Mouse (Mus musculus): ENCODE measurements around the gene Smim17. TPM values are rescaled to one million over a fixed set of nuclear protein-coding genes. Genes with fewer than 3 reads are reported as not detected.

Gene Smim17
- total RNA-seq (2023) = not detected

GRCm38 (mm10) chr7:6397996-6398975, at the start of gene Smim17:
Smim17 (plus strand) TSS chr7:6398715.

GRCm38 (mm10) chr7:6363047-6363488, 35.4 kb upstream of the Smim17 start, which contains the start of gene Zfp78:
Zfp78 (plus strand) TSS chr7:6363280.

DNA sequence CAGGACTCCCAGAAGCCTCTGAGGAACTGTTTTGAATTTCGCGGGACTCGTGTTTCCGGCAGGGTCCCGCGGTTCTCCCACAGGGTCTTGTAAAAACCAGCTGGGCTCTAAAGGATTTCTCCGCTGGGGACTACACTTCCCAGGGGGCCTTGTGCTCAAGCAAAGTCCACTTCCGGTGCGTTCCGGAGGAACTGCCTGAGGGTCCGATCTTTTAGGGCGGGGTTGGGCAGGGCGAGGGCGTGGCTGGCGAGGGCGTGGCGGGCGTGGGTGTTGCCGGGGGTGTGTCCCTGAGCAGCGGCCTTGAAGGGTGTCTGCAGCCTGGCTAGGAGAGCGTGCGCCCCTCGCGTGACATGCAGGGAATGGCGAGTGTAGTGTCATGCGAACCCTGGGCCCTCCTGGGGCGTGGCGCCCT, 15.5 kb upstream of the Smim17 start, which contains the start of gene Zfp28:
Gene Zfp28, plus strand, starts transcription at position 252 of the 412 bp plus-strand sequence.

DNA sequence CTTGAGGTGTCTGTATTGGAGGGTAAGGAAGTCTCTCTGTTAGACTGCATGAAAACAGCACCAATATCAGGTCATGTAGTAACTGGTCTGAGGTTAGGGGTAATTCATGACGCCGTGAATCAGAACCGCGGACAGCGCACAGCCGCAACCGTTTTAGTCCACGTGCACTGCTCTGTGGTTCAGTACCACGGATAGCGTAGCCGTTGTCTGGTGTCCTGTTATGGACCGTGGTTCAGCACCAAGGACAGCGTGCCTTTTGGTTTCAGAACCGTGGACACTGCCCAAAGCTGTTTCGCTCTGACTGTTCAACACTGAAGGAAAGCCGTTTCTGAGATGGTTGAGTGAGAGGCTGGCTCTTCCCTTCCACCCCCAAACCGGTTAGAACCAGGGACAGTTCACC, 11.5 kb downstream of the Smim17 start, which contains the start of gene Gm20715:
Gene Gm20715, plus strand, starts transcription at position 235 of the 400 bp plus-strand sequence.

GRCm38 (mm10) chr7:6438388-6438787, 39.9 kb downstream of the Smim17 start, which contains the start of gene Olfr1344:
Olfr1344 (plus strand) TSS chr7:6438688.

DNA sequence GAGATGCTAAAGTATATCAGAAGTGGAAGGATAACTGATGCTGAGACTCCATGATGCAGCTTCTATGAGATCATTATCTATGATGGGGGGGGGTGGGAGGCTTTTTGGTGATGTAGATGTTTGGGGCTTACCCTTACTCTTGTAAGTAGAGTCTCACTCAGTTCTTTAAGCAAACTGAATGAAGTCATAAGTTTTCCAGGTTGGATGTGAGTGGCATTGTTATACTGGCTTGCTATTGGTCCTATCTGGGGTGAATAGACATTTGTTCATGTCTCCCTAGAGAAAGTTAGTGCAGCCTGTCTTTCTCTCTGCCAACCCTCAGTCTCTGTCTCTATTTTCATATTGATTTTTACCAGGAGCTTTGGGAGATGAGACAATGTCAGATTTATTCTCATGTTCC, 57.4 kb downstream of the Smim17 start, which contains the start of gene Olfr1336:
Gene Olfr1336, plus strand, starts transcription at position 301 of the 400 bp plus-strand sequence.

DNA sequence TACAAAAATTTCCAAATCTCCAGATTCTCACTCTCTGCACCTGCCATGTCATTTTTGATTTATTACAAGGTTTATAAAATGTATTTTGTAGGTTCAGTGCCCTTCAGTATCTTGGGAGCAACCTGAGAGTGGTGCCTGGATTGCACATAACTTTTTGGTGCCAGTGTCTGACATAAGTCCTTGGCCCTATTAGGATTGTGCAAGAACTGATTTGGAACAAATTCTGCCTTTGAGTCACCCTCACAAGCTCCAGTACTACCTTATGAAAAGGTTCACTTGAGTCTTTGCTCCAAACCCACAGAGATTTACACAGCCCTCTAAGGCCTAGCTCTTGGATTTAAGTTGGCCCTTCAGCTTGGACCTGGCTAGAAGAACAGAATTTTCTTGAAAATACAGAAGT, 68.4 kb downstream of the Smim17 start, which contains the start of gene Olfr1346:
Gene Olfr1346, plus strand, starts transcription at position 151 of the 400 bp plus-strand sequence.

Other genes with a start within 250 kb of the Smim17 start
- gene Zfp787, start 242.7 kb upstream of the Smim17 start, total RNA-seq (2023) = 10 to 100 TPM; 24.3 to 25.0 TPM
- 1 to 10 TPM; 5.3 to 8.3 TPM for gene Zfp444, start 226.5 kb upstream of the Smim17 start, total RNA-seq (2023)
- gene Galp, start 201.6 kb upstream of the Smim17 start, total RNA-seq (2023) = not detected
- not detected for gene Zscan5b, start 176.4 kb upstream of the Smim17 start, total RNA-seq (2023)
- gene Epp13, start 146.0 kb upstream of the Smim17 start, total RNA-seq (2023) = not detected
- under 1 TPM; 0.40 to 0.66 TPM for gene Zfp667, start 112.1 kb upstream of the Smim17 start, total RNA-seq (2023)
- under 1 TPM; 0.50 to 0.55 TPM for gene Zfp583, start 67.4 kb upstream of the Smim17 start, total RNA-seq (2023)
- gene Gm3854, start 55.0 kb upstream of the Smim17 start, total RNA-seq (2023) = not detected
- gene Zfp78, start 35.4 kb upstream of the Smim17 start, total RNA-seq (2023) = 1 to 10 TPM in 1 of 2 experiments, under 1 TPM in 1; 0.70 to 1.2 TPM
- 1 to 10 TPM; 1.6 to 2.5 TPM for gene Zfp28, start 15.4 kb upstream of the Smim17 start, total RNA-seq (2023)
- gene Gm20715, start 11.6 kb downstream of the Smim17 start, total RNA-seq (2023) = under 1 TPM in 1 of 2 experiments, not detected in 1; 0.07 TPM
- gene Olfr1344, start 40.0 kb downstream of the Smim17 start, total RNA-seq (2023) = not detected
- not detected for gene Olfr1336, start 57.5 kb downstream of the Smim17 start, total RNA-seq (2023)
- not detected for gene Olfr1346, start 68.4 kb downstream of the Smim17 start, total RNA-seq (2023)
- not detected for gene Olfr5, start 88.2 kb downstream of the Smim17 start, total RNA-seq (2023)
- not detected for gene Olfr1347, start 101.0 kb downstream of the Smim17 start, total RNA-seq (2023)
- gene Olfr1348, start 110.0 kb downstream of the Smim17 start, total RNA-seq (2023) = not detected
- gene Olfr1349, start 124.2 kb downstream of the Smim17 start, total RNA-seq (2023) = not detected
- not detected for gene Olfr1350, start 166.1 kb downstream of the Smim17 start, total RNA-seq (2023)